Mouse (Mus musculus): ENCODE results near the gene Adcy5. TPM values are rescaled to one million over a fixed set of nuclear protein-coding genes. Genes with fewer than 3 reads are reported as not detected.

Adcy5 gene
- total and polyA plus RNA-seq, 3 experiments = 47.1 to 56.2 (median 52.9) TPM

- DNase-seq = peak; percentile 49 to 78
- H3K36me3 ChIP-seq (ENCODE audit: control insufficient read depth, insufficient read depth, low read length) = no peaks in the 10 kb centered on the region
- intact Hi-C loops (cut with DNase I) = no loop called here
- H3K9ac ChIP-seq (ENCODE audit: low read depth, low read length) = no peak overlapping the region
- TF ChIP-seq CTCF (IDR thresholded peaks at IDR 0.05) (no peak), POLR2A (IDR thresholded peaks at IDR 0.05; ENCODE audit: insufficient read depth, low read depth, low read length) (0 out of 2 replicates have a peak, but pooled peaks have one; percentile 21), EP300 (IDR thresholded peaks at IDR 0.05; ENCODE audit: insufficient read depth, low read depth, low read length) (peak; percentile 90)
- H3K27me3 ChIP-seq (ENCODE audit: control insufficient read depth, insufficient read depth, low read length) = no peaks in the 10 kb centered on the region
- WGBS = 35% methylated on average over 3 of the region's 3 CpGs
- peak overlapping the region; percentile 80 for H3K27ac ChIP-seq
- no peak overlapping the region for H3K4me3 ChIP-seq
- H3K79me2 ChIP-seq (replicated peaks; ENCODE audit: control insufficient read depth, insufficient read depth, low read length) = no peaks in the 10 kb centered on the region
- H3K4me1 ChIP-seq (ENCODE audit: control insufficient read depth, insufficient read depth, low read length) = peaks cover 4% of the 10 kb centered on the region
Observed at GRCm38 (mm10) chr16:35130172-35130571, 24.5 kb upstream of the Adcy5 start.

- 74% methylated on average over 6 of the region's 6 CpGs for WGBS
Observed at GRCm38 (mm10) chr16:35139416-35139815, 15.3 kb upstream of the Adcy5 start.

GRCm38 (mm10) chr16:35139873-35140619, 14.6 kb upstream of the Adcy5 start:
- H3K4me1 ChIP-seq (ENCODE audit: control insufficient read depth, insufficient read depth, low read length) = no peaks in the 10 kb centered on the region
- no peak overlapping the region for H3K4me3 ChIP-seq
- H3K27me3 ChIP-seq (ENCODE audit: control insufficient read depth, insufficient read depth, low read length) = no peaks in the 10 kb centered on the region
- H3K27ac ChIP-seq = no peak overlapping the region
- H3K36me3 ChIP-seq (ENCODE audit: control insufficient read depth, insufficient read depth, low read length) = no peaks in the 10 kb centered on the region
- DNase-seq = peak in 1 of 2 experiments; percentile 34
- no peak overlapping the region for H3K9ac ChIP-seq (ENCODE audit: low read depth, low read length)
- TF ChIP-seq POLR2A (IDR thresholded peaks at IDR 0.05; ENCODE audit: insufficient read depth, low read depth, low read length) (no peak), EP300 (IDR thresholded peaks at IDR 0.05; ENCODE audit: insufficient read depth, low read depth, low read length) (no peak), CTCF (IDR thresholded peaks at IDR 0.05) (no peak)
- WGBS = 27% methylated on average over 11 of the region's 11 CpGs
- intact Hi-C loops (cut with DNase I) = no loop called here
- no peaks in the 10 kb centered on the region for H3K79me2 ChIP-seq (replicated peaks; ENCODE audit: control insufficient read depth, insufficient read depth, low read length)

More at GRCm38 (mm10) chr16:35139416-35139815, 15.3 kb upstream of the Adcy5 start:
- no peaks in the 10 kb centered on the region for H3K79me2 ChIP-seq (replicated peaks; ENCODE audit: control insufficient read depth, insufficient read depth, low read length)
- no peaks in the 10 kb centered on the region for H3K36me3 ChIP-seq (ENCODE audit: control insufficient read depth, insufficient read depth, low read length)
- intact Hi-C loops (cut with DNase I) = no loop called here
- DNase-seq = no peak
- no peak overlapping the region for H3K27ac ChIP-seq
- no peak overlapping the region for H3K9ac ChIP-seq (ENCODE audit: low read depth, low read length)
- no peaks in the 10 kb centered on the region for H3K4me1 ChIP-seq (ENCODE audit: control insufficient read depth, insufficient read depth, low read length)
- no peak overlapping the region for H3K4me3 ChIP-seq
- TF ChIP-seq POLR2A (IDR thresholded peaks at IDR 0.05; ENCODE audit: insufficient read depth, low read depth, low read length) (no peak), CTCF (IDR thresholded peaks at IDR 0.05) (no peak), EP300 (IDR thresholded peaks at IDR 0.05; ENCODE audit: insufficient read depth, low read depth, low read length) (no peak)
- H3K27me3 ChIP-seq (ENCODE audit: control insufficient read depth, insufficient read depth, low read length) = no peaks in the 10 kb centered on the region

- H3K36me3 ChIP-seq (ENCODE audit: control insufficient read depth, insufficient read depth, low read length) = no peaks in the 10 kb centered on the region
- H3K79me2 ChIP-seq (replicated peaks; ENCODE audit: control insufficient read depth, insufficient read depth, low read length) = no peaks in the 10 kb centered on the region
- H3K27me3 ChIP-seq (ENCODE audit: control insufficient read depth, insufficient read depth, low read length) = no peaks in the 10 kb centered on the region
- TF ChIP-seq POLR2A (IDR thresholded peaks at IDR 0.05; ENCODE audit: insufficient read depth, low read depth, low read length) = no peak
- no peak for TF ChIP-seq CTCF (IDR thresholded peaks at IDR 0.05)
- TF ChIP-seq EP300 (IDR thresholded peaks at IDR 0.05; ENCODE audit: insufficient read depth, low read depth, low read length) = no peak
- H3K4me3 ChIP-seq = no peak overlapping the region
- no peaks in the 10 kb centered on the region for H3K4me1 ChIP-seq (ENCODE audit: control insufficient read depth, insufficient read depth, low read length)
- H3K27ac ChIP-seq = no peak overlapping the region
- DNase-seq = no peak
- WGBS = 56% methylated on average over 9 of the region's 9 CpGs
- intact Hi-C loops (cut with DNase I) = no loop called here
- no peak overlapping the region for H3K9ac ChIP-seq (ENCODE audit: low read depth, low read length)
Observed at GRCm38 (mm10) chr16:35140620-35140975, 14.1 kb upstream of the Adcy5 start.

- no peaks in the 10 kb centered on the region for H3K79me2 ChIP-seq (replicated peaks; ENCODE audit: control insufficient read depth, insufficient read depth, low read length)
- intact Hi-C loops (cut with DNase I) = no loop called here
- no peaks in the 10 kb centered on the region for H3K36me3 ChIP-seq (ENCODE audit: control insufficient read depth, insufficient read depth, low read length)
- DNase-seq = no peak
- H3K4me3 ChIP-seq = no peak overlapping the region
- H3K27ac ChIP-seq = no peak overlapping the region
- TF ChIP-seq CTCF (IDR thresholded peaks at IDR 0.05) (no peak), POLR2A (IDR thresholded peaks at IDR 0.05; ENCODE audit: insufficient read depth, low read depth, low read length) (no peak), EP300 (IDR thresholded peaks at IDR 0.05; ENCODE audit: insufficient read depth, low read depth, low read length) (no peak)
- WGBS = 68% methylated on average over 8 of the region's 8 CpGs
- H3K27me3 ChIP-seq (ENCODE audit: control insufficient read depth, insufficient read depth, low read length) = no peaks in the 10 kb centered on the region
- no peak overlapping the region for H3K9ac ChIP-seq (ENCODE audit: low read depth, low read length)
- H3K4me1 ChIP-seq (ENCODE audit: control insufficient read depth, insufficient read depth, low read length) = no peaks in the 10 kb centered on the region
Observed at GRCm38 (mm10) chr16:35141839-35142238, 12.8 kb upstream of the Adcy5 start.

GRCm38 (mm10) chr16:35146153-35146552, 8.5 kb upstream of the Adcy5 start:
- TF ChIP-seq EP300 (IDR thresholded peaks at IDR 0.05; ENCODE audit: insufficient read depth, low read depth, low read length) (no peak), CTCF (IDR thresholded peaks at IDR 0.05) (no peak), POLR2A (IDR thresholded peaks at IDR 0.05; ENCODE audit: insufficient read depth, low read depth, low read length) (no peak)
- 32% methylated on average over 4 of the region's 4 CpGs for WGBS

More at GRCm38 (mm10) chr16:35146153-35146552, 8.5 kb upstream of the Adcy5 start:
- Histone ChIP-seq H3K79me2 (replicated peaks; ENCODE audit: control insufficient read depth, insufficient read depth, low read length) (no peaks in the 10 kb centered on the region), H3K4me3 (no peak overlapping the region), H3K36me3 (ENCODE audit: control insufficient read depth, insufficient read depth, low read length) (no peaks in the 10 kb centered on the region), H3K4me1 (ENCODE audit: control insufficient read depth, insufficient read depth, low read length) (no peaks in the 10 kb centered on the region), H3K27ac (no peak overlapping the region), H3K9ac (ENCODE audit: low read depth, low read length) (no peak overlapping the region), H3K27me3 (ENCODE audit: control insufficient read depth, insufficient read depth, low read length) (no peaks in the 10 kb centered on the region)
- intact Hi-C loops (cut with DNase I) = no loop called here
- DNase-seq = no peak
